Mouse (Mus musculus) C2C12 (cell line): ENCODE results near the gene Olig1. TPM values are rescaled to one million over a fixed set of nuclear protein-coding genes. Genes with fewer than 3 reads are reported as not detected.

ENCODE experiments used
- H3K27me3 ChIP-seq: one replicate; pipeline ENCODE4 v1.6.1; 2011; ENCODE audit not compliant: control insufficient read depth, insufficient read depth, insufficient read length
- H3K36me3 ChIP-seq: one replicate; pipeline ENCODE4 v1.6.1; 2011; ENCODE audit not compliant: control insufficient read depth, insufficient read depth
- H3K4me3 ChIP-seq: one replicate; pipeline ENCODE4 v1.5.1; 2011; ENCODE audit warnings: mild to moderate bottlenecking, control low read depth; ENCODE audit not compliant: poor library complexity, insufficient read depth, severe bottlenecking
- H3K79me2 ChIP-seq: one replicate; pipeline ENCODE4 v1.6.1; 2011; ENCODE audit not compliant: control insufficient read depth, insufficient read depth
- H3K79me3 ChIP-seq: one replicate; pipeline ENCODE4 v1.6.1; 2011; ENCODE audit warnings: low read depth, control low read depth
- H3ac ChIP-seq: one replicate; pipeline ENCODE3; 2011; ENCODE audit warnings: low read depth; ENCODE audit not compliant: control insufficient read depth, insufficient read length
- CEBPB ChIP-seq: IDR thresholded peaks from one replicate; pipeline ENCODE4 v1.6.1; 2011; ENCODE audit warnings: low read depth, mild to moderate bottlenecking, control low read depth, moderate library complexity
- CTCF ChIP-seq: IDR thresholded peaks from one replicate; pipeline ENCODE4 v1.5.1; 2011; ENCODE audit not compliant: control insufficient read depth, insufficient read depth, insufficient read length
- FOSL1 ChIP-seq: IDR thresholded peaks from one replicate; pipeline ENCODE4 v1.8.0; 2011; ENCODE audit warnings: mild to moderate bottlenecking, low read length; ENCODE audit not compliant: poor library complexity, insufficient read depth, severe bottlenecking
- MAX ChIP-seq: IDR thresholded peaks from one replicate; pipeline ENCODE4 v1.6.1; 2011; ENCODE audit warnings: mild to moderate bottlenecking, control low read depth
- MYOD1 ChIP-seq: IDR thresholded peaks from one replicate; pipeline ENCODE4 v1.6.1; 2011; ENCODE audit warnings: low read depth; ENCODE audit not compliant: control insufficient read depth, insufficient read length
- MYOG ChIP-seq: IDR thresholded peaks from one replicate; pipeline ENCODE4 v1.6.1; 2011; ENCODE audit not compliant: control insufficient read depth, insufficient read length; ENCODE audit errors: extremely low read depth
- USF1 ChIP-seq: IDR thresholded peaks from one replicate; pipeline ENCODE4 v1.6.1; 2011; ENCODE audit warnings: low read depth, mild to moderate bottlenecking, control low read depth, moderate library complexity
- polyA plus RNA-seq: library from polyadenylated mRNA; unstranded; fragments of >200 nt; fragmentation: generic; extraction: Trizol; gene quantifications from one replicate; pipeline ENCODE4 v1.2.1, GENCODE M21; 2012; ENCODE audit warnings: missing spikeins

Gene Olig1
- polyA plus RNA-seq, 1 experiment = not detected

GRCm38 (mm10) chr16:91228238-91229071 is 41.1 kb upstream of the Olig1 start:
- peaks cover 97% of the 10 kb centered on the region for H3K27me3 ChIP-seq
- no peaks in the 10 kb centered on the region for H3K79me2 ChIP-seq
- TF ChIP-seq MYOG = no peak
- TF ChIP-seq CTCF = no peak
- no peak for TF ChIP-seq USF1
- TF ChIP-seq MYOD1 = no peak
- TF ChIP-seq FOSL1 = no peak
- no peak for TF ChIP-seq MAX
- no peak for TF ChIP-seq CEBPB
- H3K79me3 ChIP-seq = no peaks in the 10 kb centered on the region
- H3K4me3 ChIP-seq = no peak overlapping the region
- no peak overlapping the region for H3ac ChIP-seq
- H3K36me3 ChIP-seq = no peaks in the 10 kb centered on the region

GRCm38 (mm10) chr16:91229072-91229348 is 40.6 kb upstream of the Olig1 start:
- no peak for TF ChIP-seq MYOD1
- no peak for TF ChIP-seq MAX
- no peak for TF ChIP-seq MYOG
- no peak for TF ChIP-seq CEBPB
- Histone ChIP-seq H3ac (no peak overlapping the region), H3K4me3 (no peak overlapping the region), H3K36me3 (no peaks in the 10 kb centered on the region), H3K79me2 (no peaks in the 10 kb centered on the region), H3K27me3 (peaks cover 95% of the 10 kb centered on the region), H3K79me3 (no peaks in the 10 kb centered on the region)

- H3K27me3 ChIP-seq = peaks cover 94% of the 10 kb centered on the region
- H3K4me3 ChIP-seq = no peak overlapping the region
- TF ChIP-seq MYOG = no peak
- no peak for TF ChIP-seq CEBPB
- no peak for TF ChIP-seq MAX
- no peak for TF ChIP-seq MYOD1
- TF ChIP-seq FOSL1 = no peak
- TF ChIP-seq CTCF = no peak
- no peak for TF ChIP-seq USF1
- H3ac ChIP-seq = no peak overlapping the region
- H3K79me3 ChIP-seq = no peaks in the 10 kb centered on the region
- no peaks in the 10 kb centered on the region for H3K79me2 ChIP-seq
- H3K36me3 ChIP-seq = no peaks in the 10 kb centered on the region
Observed at GRCm38 (mm10) chr16:91229643-91230042, 39.9 kb upstream of the Olig1 start.

GRCm38 (mm10) chr16:91231781-91232469 is 37.6 kb upstream of the Olig1 start:
- H3K36me3 ChIP-seq = no peaks in the 10 kb centered on the region
- H3K27me3 ChIP-seq = peaks cover 84% of the 10 kb centered on the region
- TF ChIP-seq USF1 (no peak), MYOG (no peak), CEBPB (no peak), FOSL1 (no peak), MAX (no peak), CTCF (no peak)
- H3K79me3 ChIP-seq = no peaks in the 10 kb centered on the region
- no peak overlapping the region for H3ac ChIP-seq
- no peak overlapping the region for H3K4me3 ChIP-seq
- no peaks in the 10 kb centered on the region for H3K79me2 ChIP-seq

GRCm38 (mm10) chr16:91232470-91233240 is 36.9 kb upstream of the Olig1 start:
- Histone ChIP-seq H3K4me3 (no peak overlapping the region), H3K27me3 (peaks cover 84% of the 10 kb centered on the region)

GRCm38 (mm10) chr16:91233241-91233944 is 36.2 kb upstream of the Olig1 start:
- no peaks in the 10 kb centered on the region for H3K79me3 ChIP-seq
- peaks cover 79% of the 10 kb centered on the region for H3K27me3 ChIP-seq

More at GRCm38 (mm10) chr16:91232470-91233240, 36.9 kb upstream of the Olig1 start:
- Histone ChIP-seq H3K79me3 (no peaks in the 10 kb centered on the region), H3ac (no peak overlapping the region), H3K36me3 (no peaks in the 10 kb centered on the region), H3K79me2 (no peaks in the 10 kb centered on the region)
- TF ChIP-seq USF1 (no peak), FOSL1 (no peak), CEBPB (no peak)

More at GRCm38 (mm10) chr16:91233241-91233944, 36.2 kb upstream of the Olig1 start:
- no peak overlapping the region for H3ac ChIP-seq
- no peaks in the 10 kb centered on the region for H3K36me3 ChIP-seq
- TF ChIP-seq USF1 = no peak
- no peak for TF ChIP-seq MAX
- no peak for TF ChIP-seq MYOG
- TF ChIP-seq FOSL1 = no peak
- no peak for TF ChIP-seq MYOD1
- TF ChIP-seq CTCF = no peak
- no peak overlapping the region for H3K4me3 ChIP-seq
- H3K79me2 ChIP-seq = no peaks in the 10 kb centered on the region
